Mouse (Mus musculus): ENCODE results near the gene Ankrd24.

Ankrd24 gene

DNA sequence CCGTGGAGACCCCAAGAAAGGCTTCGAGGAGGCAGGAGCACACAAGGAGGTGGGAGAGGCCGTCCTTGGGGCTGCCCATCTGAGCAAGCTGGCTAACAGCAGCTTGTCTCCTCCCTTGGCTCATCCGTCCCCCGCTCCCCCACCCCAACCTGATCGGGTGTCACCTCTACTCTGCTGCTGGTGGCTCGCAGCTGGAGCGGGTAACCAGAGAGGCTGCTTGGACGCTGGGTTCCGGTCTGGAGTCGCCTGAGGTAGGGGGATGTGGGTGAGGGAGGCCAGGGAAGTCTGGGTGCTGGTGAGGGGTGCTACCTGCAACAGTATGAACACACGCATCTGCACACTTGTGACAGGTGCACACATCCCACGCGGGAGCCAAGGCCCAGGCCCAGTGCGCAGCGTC is at the start of gene Ankrd24:
TSS of gene Ankrd24 (plus strand) at position 151 of the 400 bp plus-strand sequence.
- no peak for DNase-seq (ENCODE audit: low spot score in 2 of 2)

DNA sequence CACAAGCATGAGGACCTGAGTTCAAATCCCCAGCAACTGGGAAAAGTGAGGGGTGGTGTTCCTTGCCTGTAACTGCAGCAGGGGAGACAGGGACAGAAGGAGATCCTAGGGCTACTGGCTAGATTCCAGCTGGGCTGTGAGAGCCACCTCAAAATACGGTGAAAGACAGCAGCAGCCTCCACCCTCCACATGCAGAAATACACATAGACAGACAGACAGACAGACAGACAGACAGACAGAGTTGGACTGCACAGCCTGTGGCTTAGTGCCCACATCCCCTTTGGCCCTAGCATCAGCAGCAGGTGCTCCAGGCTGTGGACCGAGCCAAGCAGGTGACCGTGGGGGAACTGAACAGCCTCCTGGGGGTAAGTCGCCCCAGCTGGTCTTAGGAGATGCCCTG is 48.4 kb upstream of the Ankrd24 start:
- no peak for DNase-seq (ENCODE audit: low spot score in 2 of 2)

DNA sequence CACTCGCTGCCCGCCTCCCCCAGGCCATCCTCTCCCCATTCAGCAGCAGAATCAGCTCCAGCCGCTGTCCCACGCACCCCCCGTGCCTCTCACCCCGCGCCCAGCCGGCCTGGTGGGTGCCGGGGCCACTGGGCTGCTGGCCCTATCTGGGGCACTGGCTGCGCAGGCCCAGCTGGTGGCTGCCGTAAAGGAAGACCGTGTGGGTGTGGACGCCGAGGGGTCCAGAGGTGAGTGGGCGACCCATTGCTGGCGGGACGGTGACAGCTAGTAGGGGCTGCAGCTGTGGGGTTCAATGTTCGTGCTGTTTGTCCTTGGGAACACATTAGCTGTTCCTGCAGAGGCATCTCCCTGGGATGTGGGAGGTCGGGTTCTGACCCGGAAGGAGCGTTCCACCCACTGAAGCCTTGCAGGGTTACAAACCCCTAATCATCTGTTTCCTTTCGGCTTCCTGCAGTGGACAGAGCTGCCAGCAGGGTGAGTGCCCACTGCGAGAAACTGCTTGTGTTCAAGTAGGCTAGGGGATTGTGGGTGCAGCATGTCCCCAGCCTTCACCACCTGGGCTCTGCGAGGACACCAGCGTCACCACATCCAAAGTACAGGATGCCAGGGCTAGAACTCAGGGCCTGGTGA is 47.8 kb upstream of the Ankrd24 start:
- DNase-seq (ENCODE audit: low spot score in 2 of 2) = no peak

DNA sequence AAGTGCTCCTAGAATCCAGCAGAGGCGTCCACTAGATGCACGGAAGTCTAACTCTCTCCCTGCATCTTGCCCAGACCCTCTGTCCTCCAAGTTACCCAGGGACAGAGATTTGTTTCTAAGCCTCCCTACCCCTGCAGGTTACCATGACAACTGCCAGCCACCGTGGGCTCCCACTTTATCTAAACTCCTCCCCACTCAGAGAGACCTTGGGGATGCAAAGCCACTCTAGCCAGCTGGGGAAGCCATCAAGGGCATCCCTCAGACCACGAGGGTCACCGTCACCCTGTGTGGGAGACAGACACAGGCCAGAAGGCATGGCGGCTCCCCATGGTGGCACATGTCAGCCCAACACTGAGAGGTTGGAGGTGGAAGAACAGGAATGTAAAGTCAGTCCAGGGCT is 45.0 kb upstream of the Ankrd24 start:
- no peak for DNase-seq (ENCODE audit: low spot score in 2 of 2)

DNA sequence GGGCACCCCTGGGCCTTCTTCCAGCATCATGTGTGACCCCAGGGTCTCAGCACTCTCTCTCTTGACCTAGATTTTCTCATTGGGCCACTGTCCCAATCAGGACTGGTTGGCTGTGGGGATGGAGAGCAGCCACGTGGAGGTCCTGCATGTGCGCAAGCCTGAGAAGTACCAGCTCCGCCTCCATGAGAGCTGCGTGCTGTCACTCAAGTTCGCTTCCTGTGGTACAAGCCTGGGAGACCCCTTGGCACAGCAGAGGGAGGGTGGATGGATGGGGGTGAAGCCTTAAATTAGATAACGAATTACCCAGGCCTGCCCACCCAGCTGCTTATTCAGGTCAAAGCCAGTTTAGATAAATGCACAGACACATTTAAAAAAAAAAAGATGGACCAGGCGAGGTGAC is 39.6 kb upstream of the Ankrd24 start:
- DNase-seq (ENCODE audit: low spot score in 2 of 2) = no peak

DNA sequence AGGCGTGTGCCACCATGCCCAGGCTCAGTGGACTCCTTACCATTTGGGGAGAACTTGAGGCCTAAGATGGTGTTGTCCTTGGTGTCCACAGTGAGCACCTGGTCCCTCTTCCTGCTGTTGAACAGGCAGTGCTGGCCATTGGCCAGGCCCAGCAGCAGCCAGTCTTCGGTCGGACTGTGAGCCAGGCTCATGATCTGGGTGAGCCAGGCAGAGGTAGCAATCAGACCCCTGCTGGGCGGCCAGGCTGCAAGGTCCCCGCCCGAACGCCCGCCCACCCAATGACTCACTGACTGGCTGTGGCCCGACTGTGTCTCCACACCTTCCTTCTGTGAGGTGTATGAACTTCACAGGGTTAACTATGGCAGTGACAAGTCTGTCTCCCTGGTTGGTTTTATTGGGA is 36.5 kb upstream of the Ankrd24 start:
- DNase-seq (ENCODE audit: low spot score in 2 of 2) = no peak

DNA sequence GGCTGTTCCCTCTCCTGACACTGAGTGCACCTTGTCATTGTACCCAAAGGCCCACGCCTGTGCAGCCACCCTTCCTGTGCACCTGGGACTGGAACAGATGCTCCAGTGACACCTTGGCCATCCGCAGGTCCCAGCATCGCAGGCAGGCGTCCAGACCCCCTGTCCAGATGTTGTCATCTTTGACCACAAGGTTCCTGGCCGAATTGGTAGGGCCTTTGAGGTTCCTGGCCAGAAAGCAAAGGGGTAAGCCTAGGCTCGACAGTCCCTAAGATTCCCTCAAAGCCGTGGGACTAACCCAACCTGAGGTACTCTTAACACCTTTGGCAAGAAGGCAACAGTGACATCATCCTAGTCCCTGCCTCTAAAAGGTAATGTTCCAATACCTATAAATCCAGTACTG is 35.7 kb upstream of the Ankrd24 start:
- no peak for DNase-seq (ENCODE audit: low spot score in 2 of 2)

DNA sequence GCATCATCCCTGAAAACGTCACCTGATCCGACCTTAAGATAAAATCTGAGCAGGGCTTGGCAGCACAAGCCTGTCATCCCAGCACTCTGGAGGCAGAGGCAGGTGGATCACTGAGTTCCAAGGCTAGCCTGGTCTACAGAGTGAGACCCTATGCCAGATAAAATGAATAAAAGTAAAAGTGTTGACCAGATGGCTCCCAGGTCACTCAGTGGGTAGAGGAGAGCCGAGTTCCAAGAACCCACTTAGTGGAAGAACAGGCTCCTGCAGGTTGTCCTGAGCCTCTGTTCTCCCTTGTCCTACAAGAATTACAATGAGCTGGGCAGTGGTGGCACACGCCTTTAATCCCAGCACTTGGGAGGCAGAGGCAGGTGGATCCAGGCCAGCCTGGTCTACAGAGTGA is 35.1 kb upstream of the Ankrd24 start:
- no peak for DNase-seq (ENCODE audit: low spot score in 2 of 2)

DNA sequence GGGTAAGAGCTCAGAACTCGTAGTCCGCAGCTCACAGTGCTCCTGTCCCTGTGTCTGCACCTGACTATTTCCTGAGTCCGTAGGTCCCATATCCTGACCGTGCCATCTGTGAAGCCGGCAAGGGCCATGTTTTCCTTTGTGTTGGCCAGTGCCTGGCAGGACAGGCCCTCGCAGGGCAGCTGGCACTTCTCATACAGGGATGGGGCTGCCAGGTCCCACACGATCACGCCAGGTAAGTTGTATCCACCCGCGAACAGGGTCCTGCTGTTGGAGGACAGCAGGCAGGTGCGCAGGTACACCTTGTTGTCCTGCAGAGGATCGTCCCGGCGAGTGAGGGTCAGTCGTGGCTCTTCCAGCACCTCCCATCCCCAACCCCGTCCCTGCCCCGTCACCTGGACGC is 34.4 kb upstream of the Ankrd24 start:
- no peak for DNase-seq (ENCODE audit: low spot score in 2 of 2)

DNA sequence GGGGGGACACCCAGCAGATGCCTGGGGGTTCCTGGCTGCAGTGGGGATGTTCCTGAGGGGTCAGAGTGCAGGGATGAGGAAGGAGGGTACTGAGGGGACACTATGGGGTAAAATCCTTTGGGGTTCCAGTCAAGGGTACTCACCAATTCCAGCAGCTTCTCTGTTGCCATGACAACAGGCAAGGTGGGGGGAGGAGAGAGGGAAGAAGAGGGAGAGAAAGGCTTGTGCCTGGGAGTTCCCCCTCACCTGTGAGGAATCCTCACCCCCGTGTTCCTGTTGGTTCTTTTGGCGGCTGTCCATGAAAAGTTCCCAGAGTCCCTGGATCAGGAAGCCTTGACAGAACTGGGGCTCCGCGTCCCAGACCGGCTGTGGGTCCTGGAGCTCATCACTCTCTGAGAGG is 32.7 kb upstream of the Ankrd24 start:
- no peak for DNase-seq (ENCODE audit: low spot score in 2 of 2)

DNA sequence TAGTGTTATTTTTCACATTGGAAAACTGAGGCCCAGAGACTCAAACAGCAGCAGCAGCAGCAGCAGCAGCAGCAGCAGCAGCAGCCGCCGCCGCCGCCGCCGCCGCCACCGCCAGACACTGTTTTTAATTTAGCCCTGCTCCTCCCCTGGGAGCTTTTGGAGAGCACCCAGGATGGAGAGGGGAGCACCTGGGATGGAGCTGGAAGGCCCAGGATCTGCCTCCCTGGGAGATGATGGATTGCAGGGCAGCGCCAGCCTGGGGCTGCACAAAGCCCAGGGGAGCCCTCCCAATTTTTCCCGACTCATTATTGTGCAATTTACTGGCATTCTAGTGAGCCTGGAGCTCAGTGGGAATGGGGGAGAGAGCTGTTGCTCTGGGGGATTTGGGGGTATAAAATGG is 31.7 kb upstream of the Ankrd24 start:
- DNase-seq (ENCODE audit: low spot score in 2 of 2) = peak in 1 of 2 experiments; percentile 64

DNA sequence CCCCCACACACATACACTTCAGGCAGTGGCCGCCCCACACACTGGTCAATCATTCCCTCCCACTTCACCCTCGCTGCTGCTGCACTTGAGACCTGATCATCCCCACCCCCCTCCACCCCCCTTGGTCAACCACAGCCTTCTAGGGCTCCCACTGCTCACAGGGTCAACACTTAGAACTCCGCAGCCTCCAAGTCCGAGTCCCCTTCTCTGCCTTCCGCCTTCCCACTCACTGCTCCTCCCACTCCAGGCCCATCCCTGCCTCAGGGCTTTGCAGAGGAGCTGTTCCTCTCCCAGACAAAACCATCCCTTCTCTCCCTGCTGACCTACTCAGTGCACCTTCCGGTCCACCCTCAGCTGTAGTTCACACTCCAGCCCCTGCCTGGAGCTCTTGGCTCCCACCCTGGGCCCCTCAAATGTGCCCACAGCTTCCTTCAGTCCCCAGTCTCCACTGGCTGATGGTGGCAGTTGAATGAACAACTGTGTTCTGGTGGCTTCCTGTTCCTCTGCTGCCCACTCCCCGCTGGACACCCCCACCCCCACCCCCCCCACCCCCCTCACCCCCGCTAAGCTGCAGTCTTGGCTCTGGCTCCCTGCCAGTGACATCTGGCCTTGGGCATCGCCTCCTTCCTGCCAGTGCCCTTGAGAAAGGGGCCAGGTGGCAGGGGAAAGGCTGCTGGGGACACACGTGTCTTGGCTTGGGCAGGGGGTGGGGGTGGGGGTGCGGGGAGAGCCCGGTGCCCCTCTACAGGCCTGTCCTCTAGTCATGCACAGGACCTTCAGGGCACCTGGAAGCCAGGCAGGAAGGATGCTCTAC is 31.0 kb upstream of the Ankrd24 start:
- DNase-seq (ENCODE audit: low spot score in 2 of 2) = peak; percentile 38 to 53

DNA sequence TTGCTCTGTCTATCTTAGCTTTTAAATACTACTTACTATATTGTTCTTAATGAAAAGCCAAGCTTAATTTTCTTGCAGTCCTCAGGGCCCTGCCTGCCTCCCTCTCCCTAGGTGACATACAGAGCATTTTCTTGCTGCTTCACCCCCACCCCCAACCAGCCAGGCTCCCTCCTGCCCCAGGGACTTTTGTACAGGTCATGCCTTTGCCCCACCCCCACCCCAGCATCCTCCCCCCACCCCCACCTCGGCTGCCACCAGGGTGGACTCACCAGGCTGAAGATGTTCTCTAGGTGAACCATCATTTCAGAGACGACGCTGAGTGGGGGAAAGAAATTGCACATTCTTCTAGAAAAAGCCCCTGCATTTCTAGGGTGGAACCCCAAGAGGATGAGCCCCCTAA is 30.0 kb upstream of the Ankrd24 start:
- DNase-seq (ENCODE audit: low spot score in 2 of 2) = no peak

DNA sequence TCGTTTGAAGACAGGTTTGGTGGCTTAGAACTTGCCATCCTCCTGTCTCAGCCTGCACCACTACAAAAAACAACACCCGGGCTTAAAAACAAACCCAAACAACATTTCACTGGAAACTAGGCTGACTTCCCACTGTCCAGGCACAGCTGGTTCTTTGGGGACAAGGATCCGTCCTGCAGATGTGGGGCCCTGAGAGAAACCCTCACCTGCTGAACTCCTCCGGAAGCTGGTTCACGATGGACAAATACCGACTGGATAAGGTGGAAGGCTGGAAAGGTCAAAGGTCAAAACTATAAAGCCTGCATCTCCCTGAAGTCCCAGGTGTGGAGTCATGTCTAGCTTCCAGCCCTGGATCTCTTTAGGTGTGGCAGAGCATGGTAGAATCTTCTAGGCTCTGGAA is 29.5 kb upstream of the Ankrd24 start:
- no peak for DNase-seq (ENCODE audit: low spot score in 2 of 2)

DNA sequence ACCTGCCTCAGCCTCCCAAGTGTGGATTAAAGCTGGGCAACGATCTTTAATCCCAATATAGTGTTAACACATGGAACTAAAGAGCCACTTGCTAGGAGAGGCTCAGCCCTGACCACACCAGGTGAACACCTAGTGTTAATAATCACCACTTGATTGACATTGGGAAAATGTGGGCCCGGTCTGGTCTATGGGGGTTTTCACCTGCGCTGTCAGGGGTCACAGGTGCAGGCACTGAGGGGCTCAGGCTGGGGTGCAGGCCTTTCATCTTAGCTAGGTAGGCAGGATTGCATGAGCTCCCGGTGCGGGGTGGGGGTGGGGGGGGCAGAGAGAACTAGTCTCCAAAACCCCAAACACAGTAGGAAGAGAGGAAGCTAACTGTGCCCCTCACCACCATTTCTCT is 28.7 kb upstream of the Ankrd24 start:
- DNase-seq (ENCODE audit: low spot score in 2 of 2) = no peak

DNA sequence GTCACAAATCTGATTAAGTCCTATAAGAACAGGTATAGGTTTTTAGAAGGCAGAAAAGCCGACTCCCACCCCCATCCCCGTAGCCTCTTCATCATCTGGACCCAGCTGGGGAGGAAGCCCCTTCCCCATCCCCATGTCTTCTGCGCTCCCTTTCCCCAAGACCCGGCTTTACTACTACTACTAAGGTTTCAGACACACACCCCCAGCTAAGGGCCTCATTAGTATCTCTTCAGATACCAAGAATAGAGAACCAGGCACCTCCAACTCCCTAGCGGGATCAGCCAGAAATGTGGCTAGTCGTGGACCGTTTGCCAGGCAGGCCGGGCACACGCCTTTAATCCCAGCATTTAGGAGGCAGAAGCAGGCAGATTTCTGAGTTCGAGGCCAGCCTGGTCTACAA is 28.2 kb upstream of the Ankrd24 start:
- no peak for DNase-seq (ENCODE audit: low spot score in 2 of 2)

DNA sequence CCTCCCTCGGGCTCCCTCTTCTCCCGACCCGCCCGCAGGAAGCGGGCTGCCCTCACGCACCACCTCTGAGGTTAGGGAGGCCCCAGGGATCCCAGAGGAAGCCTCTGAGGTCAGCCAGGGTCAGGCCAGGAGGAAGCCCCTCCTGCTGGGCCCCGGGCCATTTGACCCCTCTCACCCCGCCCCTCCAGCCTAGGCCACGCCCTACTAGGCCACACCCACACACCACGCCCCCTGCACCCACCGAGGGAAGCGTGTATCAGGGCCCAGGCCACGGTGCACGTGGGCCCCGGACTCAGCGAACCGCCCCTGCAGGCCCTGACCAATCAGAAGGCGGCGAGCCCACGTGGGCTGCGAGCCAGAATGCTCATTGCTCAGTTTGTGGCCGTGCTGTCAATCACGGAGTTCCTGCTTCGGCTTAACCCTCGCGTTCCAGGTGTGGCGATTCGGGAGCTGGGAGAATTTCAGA is 27.6 kb upstream of the Ankrd24 start, which contains the start of gene Tle6:
TSS of gene Tle6 (minus strand) at position 336 of the 466 bp plus-strand sequence.
- peak; percentile 90 to 93 for DNase-seq (ENCODE audit: low spot score in 2 of 2)

DNA sequence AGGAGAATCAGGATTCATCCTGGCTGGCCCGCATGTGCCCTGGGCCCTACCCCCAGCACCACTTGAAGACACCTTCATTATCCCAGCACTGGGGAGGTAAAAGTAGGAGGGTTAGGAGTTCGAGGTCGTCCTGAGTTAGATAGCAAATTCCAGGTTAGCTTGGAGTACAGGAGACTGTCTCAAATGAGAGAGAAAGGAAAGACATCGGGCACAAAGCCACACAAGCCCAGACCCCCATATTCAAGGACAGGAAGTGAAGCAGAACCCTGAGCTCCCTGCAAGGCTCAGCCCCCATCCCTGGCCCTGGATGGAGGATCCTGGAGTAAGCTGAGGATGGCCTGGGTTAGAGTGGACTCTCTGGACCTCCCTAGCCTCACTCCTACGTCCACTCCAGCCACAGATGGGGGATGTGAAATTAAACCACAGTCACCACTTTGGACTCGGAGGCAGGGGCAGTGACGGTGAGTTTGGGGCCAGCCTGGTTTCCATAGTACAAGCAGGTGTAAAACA is 26.9 kb upstream of the Ankrd24 start:
- no peak for DNase-seq (ENCODE audit: low spot score in 2 of 2)

DNA sequence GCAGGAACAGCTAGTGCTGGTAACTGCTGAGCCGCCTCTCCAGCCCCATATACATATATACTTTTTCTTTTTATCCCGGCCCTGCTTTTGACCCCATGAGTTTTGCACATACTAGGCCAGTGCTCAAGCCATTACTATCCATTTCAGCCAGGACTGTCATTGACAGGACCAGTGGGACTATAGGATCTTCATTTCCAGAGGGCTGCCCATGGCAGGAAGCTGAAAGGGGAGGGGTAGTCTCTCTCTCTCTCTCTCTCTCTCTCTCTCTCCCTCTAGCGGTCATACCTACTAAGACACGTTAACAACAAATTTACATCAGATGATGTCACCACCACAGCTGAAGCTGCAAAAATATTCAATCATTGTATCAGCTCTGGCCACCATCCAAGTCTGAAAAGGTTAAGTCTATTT is 25.6 kb upstream of the Ankrd24 start:
- no peak for DNase-seq (ENCODE audit: low spot score in 2 of 2)

DNA sequence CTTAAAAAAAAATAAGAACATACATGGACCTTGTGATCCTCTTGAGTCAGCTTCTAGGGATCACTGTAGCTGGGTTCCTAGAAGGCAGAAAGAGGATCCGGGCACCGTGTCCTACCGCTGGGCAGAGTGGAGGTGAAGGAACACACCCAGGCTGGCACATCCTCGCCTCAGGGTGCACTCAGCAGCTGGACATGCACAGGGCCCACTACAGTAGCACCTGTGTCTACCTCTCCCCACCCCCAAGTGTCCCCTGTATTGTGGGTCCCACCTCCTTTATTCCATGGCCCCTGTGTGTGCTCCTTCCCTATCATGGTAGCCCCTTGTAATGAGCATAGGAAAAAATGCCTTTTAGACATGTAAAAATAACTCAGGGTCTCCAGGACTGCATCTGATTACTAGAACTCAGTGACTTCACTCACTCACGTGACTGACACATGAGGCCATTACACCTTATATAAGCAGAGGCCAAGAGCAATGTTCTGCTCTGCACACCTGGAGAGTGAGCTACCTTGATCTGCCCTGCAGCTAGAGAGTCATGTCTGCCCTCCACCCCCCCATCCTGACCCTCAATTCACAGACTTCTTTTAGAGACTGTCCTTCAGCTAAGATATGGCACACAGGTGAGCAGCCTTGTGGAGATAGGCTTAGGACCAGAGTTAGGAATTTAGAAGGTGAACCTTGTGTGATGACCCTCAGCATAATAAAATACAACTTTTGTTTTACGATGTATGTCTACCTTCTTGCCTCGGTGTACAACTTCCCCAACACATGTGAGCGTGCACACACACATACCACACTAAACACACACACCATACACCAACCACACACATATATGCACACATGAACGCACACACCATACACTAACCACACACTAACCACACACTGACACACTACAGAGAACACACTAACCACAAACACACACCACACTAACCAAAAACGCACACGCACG is 24.0 kb upstream of the Ankrd24 start:
- no peak for DNase-seq (ENCODE audit: low spot score in 2 of 2)

DNA sequence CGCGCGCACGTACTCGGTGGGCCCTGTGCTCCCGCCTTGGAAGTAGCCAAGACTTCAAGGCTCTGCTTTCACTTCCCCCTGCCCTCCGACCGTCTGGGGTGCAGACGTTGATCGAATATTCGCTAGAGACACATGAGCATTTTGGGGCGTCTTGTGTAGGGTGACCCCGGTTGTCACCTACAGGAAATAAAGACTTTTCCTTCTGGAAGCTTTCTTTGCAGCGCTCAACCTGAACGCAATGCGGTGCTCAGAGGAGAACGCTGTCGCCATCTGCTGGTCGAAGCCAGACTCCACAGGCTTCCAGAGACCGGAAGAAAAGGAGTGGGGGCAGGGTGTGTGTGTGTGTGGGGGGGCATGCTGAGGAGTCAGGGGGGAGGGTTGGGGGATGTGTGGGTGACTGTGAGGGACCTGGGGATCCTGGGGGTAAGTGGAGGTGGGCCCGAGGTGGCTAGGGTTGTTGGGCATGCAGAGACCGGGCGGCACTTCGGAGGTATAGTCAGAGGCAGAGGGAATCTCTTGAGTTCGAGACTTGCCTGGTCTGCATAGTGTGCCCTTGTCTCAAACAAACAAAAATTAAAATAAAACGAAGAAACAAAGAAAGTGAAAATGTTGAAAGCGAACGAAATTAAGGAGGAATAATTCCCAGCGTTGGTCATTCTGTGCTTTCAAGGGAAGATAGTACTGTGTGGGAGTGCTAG is 23.2 kb upstream of the Ankrd24 start:
- peak; percentile 82 to 87 for DNase-seq (ENCODE audit: low spot score in 2 of 2)

DNA sequence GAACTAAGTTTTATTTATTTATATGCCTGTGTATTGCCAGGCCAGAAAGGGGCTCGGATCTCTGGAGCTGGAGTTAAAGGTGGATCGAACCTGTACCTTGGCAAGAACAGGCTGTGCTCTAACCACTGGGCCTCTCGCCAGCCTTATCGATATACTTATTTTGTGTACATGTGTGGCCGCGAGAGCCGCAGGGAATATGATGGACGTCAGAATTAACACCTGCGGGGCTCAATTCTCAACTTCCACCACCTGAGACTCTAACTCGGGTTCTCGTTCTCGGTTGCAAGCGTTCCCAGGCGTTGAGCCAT is 22.7 kb upstream of the Ankrd24 start:
- DNase-seq (ENCODE audit: low spot score in 2 of 2) = no peak

Data from urinary bladder, postnatal 36 days (tissue).